Mouse (Mus musculus): ENCODE data around the gene Tmem94. TPM values are rescaled to one million over a fixed set of nuclear protein-coding genes. Genes with fewer than 3 reads are reported as not detected.
A peak's percentile ranks its signal among the peaks of the same experiment; 100 is the strongest.

Gene Tmem94
- polyA plus RNA-seq, 1 experiment from 2014 or later = 22.0 TPM

DNA sequence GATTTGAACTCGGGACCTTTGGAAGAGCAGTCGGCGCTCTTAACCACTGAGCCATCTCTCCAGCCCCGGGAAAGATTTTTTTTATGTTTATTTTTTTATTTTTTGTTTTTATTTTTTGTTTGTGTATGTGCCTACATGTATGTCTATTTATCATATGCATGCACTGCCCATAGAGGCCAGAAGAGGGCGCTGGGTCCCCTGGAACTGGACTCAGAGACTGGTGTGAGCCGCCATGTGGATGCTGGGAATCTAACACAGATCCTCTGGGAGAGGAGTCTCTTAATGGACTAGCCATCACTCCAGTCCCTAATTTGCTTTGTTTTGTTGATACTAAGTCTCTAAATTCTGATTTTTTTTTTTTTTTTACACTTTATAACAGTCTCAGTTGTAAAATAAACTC is 75.8 kb downstream of the Tmem94 start:
- no peak for ATAC-seq
- 86% methylated on average over 6 of the region's 6 CpGs for WGBS
- Histone ChIP-seq H3K4me1 (ENCODE audit: control insufficient read depth, insufficient read depth, low read depth, low read length) (no peaks in the 10 kb centered on the region), H3K27me3 (replicated peaks; ENCODE audit: control insufficient read depth, insufficient read depth, low read length) (no peaks in the 10 kb centered on the region), H3K9me3 (ENCODE audit: control insufficient read depth, low read length) (no peaks in the 10 kb centered on the region), H3K9ac (ENCODE audit: low read depth, low read length) (no peak overlapping the region), H3K4me3 (ENCODE audit: low read length) (no peak overlapping the region), H3K36me3 (ENCODE audit: control insufficient read depth, insufficient read depth, low read length) (no peaks in the 10 kb centered on the region), H3K27ac (ENCODE audit: low read depth, low read length) (no peak overlapping the region), H3K4me2 (ENCODE audit: low read length) (no peak overlapping the region)

DNA sequence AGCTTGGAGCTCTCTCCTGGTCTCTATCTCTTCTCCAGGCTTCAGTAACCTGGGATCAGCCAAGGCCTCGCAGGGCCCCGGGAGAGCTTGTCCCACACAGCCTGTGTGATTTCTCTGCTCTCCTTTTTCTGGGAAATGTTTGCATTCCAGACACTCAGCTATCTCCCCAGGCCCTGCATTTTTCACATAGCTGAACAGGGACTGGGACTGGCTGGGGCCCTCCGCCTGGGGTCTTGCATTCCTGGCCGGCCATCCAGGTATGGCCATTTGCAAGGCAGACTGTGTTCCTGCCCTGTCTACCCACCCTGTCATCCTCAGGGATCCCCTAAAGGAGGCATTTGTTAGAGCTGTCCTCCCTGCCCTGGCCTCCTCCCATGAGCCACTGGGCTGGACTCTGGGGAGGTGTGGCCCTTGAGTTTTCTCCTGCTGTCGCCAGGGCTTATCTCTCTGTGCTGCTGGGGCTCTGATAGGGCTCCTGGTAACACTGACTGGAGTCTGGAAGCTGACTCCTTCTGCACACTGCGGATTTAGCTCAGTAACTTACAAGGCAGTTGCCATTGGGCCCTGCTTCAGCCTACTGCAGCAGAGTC is 76.8 kb downstream of the Tmem94 start:
- Histone ChIP-seq H3K27ac (ENCODE audit: low read depth, low read length) (peak overlapping the region; percentile 39; the same call in 1 of the 2 replicates), H3K36me3 (ENCODE audit: control insufficient read depth, insufficient read depth, low read length) (no peaks in the 10 kb centered on the region)

DNA sequence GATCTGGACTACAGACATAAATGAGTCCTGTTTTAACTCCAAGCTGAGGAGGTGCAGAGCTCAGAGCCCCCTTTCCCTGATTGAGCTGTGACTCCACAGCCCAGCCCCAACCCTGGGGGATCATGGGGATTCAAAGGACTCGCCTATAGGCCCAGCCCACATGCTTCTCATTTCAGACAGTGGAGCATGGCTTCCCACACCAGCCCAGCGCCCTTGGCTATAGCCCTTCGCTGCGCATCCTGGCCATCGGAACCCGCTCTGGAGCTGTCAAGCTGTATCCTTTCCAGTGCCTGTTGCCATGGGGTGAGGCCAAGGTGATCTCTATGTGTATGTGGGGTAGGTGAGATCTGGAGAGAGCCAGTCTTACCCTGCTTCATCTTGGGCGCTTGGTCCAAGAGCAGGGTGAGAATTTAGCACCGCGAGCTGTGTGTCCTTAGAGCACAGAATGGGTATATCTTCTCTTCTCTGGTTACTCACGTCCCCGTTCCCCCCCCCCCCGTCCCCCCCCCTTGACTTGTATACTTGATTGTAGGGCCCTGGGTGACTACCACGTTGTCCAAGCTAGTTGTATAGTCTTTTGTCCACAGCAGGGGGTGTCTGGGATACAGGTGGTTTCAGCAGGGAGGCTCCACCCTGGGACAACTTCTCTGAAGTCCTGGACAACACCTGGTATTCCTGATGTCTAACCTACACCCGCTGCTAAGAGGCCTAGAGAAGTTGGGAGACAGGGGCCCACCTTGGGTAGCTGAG is 78.1 kb downstream of the Tmem94 start:
- H3K4me2 ChIP-seq (ENCODE audit: low read length) = no peak overlapping the region
- H3K9me3 ChIP-seq (ENCODE audit: control insufficient read depth, low read length) = no peaks in the 10 kb centered on the region
- H3K27ac ChIP-seq (ENCODE audit: low read depth, low read length) = no peak overlapping the region
- no peak overlapping the region for H3K9ac ChIP-seq (ENCODE audit: low read depth, low read length)
- no peak overlapping the region for H3K4me3 ChIP-seq (ENCODE audit: low read length)
- no peaks in the 10 kb centered on the region for H3K4me1 ChIP-seq (ENCODE audit: control insufficient read depth, insufficient read depth, low read depth, low read length)
- H3K36me3 ChIP-seq (ENCODE audit: control insufficient read depth, insufficient read depth, low read length) = no peaks in the 10 kb centered on the region
- 86% methylated on average over 11 of the region's 14 CpGs for WGBS
- ATAC-seq = no peak
- H3K27me3 ChIP-seq (replicated peaks; ENCODE audit: control insufficient read depth, insufficient read depth, low read length) = no peaks in the 10 kb centered on the region

More for the DNA sequence above, 76.8 kb downstream of the Tmem94 start:
- WGBS = 33% methylated on average over 6 of the region's 6 CpGs
- H3K4me2 ChIP-seq (ENCODE audit: low read length) = no peak overlapping the region
- H3K27me3 ChIP-seq (replicated peaks; ENCODE audit: control insufficient read depth, insufficient read depth, low read length) = no peaks in the 10 kb centered on the region
- ATAC-seq = no peak
- no peak overlapping the region for H3K4me3 ChIP-seq (ENCODE audit: low read length)
- H3K4me1 ChIP-seq (ENCODE audit: control insufficient read depth, insufficient read depth, low read depth, low read length) = no peaks in the 10 kb centered on the region
- no peaks in the 10 kb centered on the region for H3K9me3 ChIP-seq (ENCODE audit: control insufficient read depth, low read length)
- H3K9ac ChIP-seq (ENCODE audit: low read depth, low read length) = peak overlapping the region; percentile 22

DNA sequence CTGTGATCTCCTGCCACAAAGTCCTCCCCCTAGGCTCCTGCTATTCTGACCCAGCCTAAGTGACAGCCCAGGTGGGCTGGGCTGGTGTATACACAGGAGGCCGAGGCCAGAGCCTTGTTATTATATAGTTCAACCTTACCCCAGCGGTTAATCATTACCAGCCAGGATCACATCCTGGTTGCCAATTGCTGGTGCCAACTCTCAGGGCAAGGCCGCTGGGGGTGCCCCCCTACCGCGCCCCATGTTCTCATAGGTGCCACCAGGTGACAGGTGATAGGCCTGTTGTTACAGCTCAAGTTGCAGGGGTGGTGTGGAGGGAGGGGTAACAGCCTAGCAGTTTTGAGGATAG is 78.6 kb downstream of the Tmem94 start:
- no peaks in the 10 kb centered on the region for H3K36me3 ChIP-seq (ENCODE audit: control insufficient read depth, insufficient read depth, low read length)
- no peaks in the 10 kb centered on the region for H3K27me3 ChIP-seq (replicated peaks; ENCODE audit: control insufficient read depth, insufficient read depth, low read length)
- no peak overlapping the region for H3K27ac ChIP-seq (ENCODE audit: low read depth, low read length)
- H3K4me2 ChIP-seq (ENCODE audit: low read length) = no peak overlapping the region
- no peak for ATAC-seq
- H3K9me3 ChIP-seq (ENCODE audit: control insufficient read depth, low read length) = no peaks in the 10 kb centered on the region
- WGBS = 89% methylated on average over 5 of the region's 5 CpGs
- H3K4me1 ChIP-seq (ENCODE audit: control insufficient read depth, insufficient read depth, low read depth, low read length) = no peaks in the 10 kb centered on the region
- H3K4me3 ChIP-seq (ENCODE audit: low read length) = no peak overlapping the region
- no peak overlapping the region for H3K9ac ChIP-seq (ENCODE audit: low read depth, low read length)

DNA sequence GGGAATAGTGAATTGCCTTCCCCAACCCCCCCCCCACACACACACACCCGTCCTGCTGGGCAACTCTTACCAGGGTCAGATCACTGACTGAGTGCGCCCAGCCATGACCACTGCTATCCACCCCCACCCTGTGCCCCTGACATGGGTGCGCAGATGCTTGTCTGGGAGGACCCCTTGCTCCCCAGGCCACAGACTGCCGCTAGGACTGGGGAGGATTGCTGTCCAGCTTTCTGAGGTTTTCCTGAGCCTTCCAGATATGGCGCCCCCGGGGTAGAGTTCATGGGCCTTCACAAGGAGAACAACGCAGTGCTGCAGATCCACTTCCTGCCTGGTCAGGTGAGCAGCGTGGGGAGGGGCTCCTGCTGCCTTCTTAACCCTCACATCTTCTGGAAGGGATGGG is 79.0 kb downstream of the Tmem94 start:
- 75% methylated on average over 8 of the region's 8 CpGs for WGBS
- Histone ChIP-seq H3K27ac (ENCODE audit: low read depth, low read length) (no peak overlapping the region), H3K4me2 (ENCODE audit: low read length) (no peak overlapping the region), H3K9ac (ENCODE audit: low read depth, low read length) (no peak overlapping the region), H3K4me1 (ENCODE audit: control insufficient read depth, insufficient read depth, low read depth, low read length) (no peaks in the 10 kb centered on the region), H3K27me3 (replicated peaks; ENCODE audit: control insufficient read depth, insufficient read depth, low read length) (no peaks in the 10 kb centered on the region), H3K4me3 (ENCODE audit: low read length) (no peak overlapping the region), H3K36me3 (ENCODE audit: control insufficient read depth, insufficient read depth, low read length) (no peaks in the 10 kb centered on the region), H3K9me3 (ENCODE audit: control insufficient read depth, low read length) (no peaks in the 10 kb centered on the region)
- ATAC-seq = no peak

DNA sequence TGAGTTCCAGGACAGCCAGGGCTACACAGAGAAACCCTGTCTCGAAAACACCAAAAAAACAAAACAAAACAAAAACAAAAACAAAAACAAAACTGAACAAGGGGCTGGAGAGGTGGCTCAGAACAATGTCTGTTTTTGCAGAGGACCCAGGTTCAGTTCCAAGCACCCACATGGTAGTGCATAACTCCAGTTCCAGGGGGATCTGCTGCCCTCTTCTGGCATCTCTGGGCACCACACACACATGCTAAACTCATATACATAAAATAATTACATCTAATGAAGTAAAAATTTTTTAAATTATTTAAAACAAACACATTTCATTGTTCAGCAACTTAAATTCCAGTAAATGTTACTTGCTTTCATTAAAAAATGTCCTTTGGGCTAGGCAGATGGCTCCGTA is 80.6 kb downstream of the Tmem94 start:
- H3K27ac ChIP-seq (ENCODE audit: low read depth, low read length) = no peak overlapping the region
- ATAC-seq = no peak
- no peak overlapping the region for H3K4me2 ChIP-seq (ENCODE audit: low read length)

More for the DNA sequence above, 80.6 kb downstream of the Tmem94 start:
- no peak overlapping the region for H3K9ac ChIP-seq (ENCODE audit: low read depth, low read length)
- no peaks in the 10 kb centered on the region for H3K4me1 ChIP-seq (ENCODE audit: control insufficient read depth, insufficient read depth, low read depth, low read length)
- no peaks in the 10 kb centered on the region for H3K9me3 ChIP-seq (ENCODE audit: control insufficient read depth, low read length)
- H3K27me3 ChIP-seq (replicated peaks; ENCODE audit: control insufficient read depth, insufficient read depth, low read length) = no peaks in the 10 kb centered on the region
- 90% methylated on average over 2 of the region's 2 CpGs for WGBS
- H3K4me3 ChIP-seq (ENCODE audit: low read length) = no peak overlapping the region
- H3K36me3 ChIP-seq (ENCODE audit: control insufficient read depth, insufficient read depth, low read length) = no peaks in the 10 kb centered on the region

Small RNA genes lying within 50 kb of the gene (microRNA-seq; reads per million reads assigned to microRNA genes)
- gene Mir5621 = 0.83 reads per million

Other genes starting within 250 kb of the Tmem94 start
- gene Sumo2, start 229.2 kb upstream of the Tmem94 start, polyA plus RNA-seq (2015; fragmentation: Nextera tagmentation; extraction: Ambion mirVana) = 847 and 892 TPM in 2 replicates
- gene Nup85, start 201.0 kb upstream of the Tmem94 start, polyA plus RNA-seq (2015; fragmentation: Nextera tagmentation; extraction: Ambion mirVana) = 97.5 and 107 TPM in 2 replicates
- gene Mrps7, start 161.5 kb upstream of the Tmem94 start, polyA plus RNA-seq (2015; fragmentation: Nextera tagmentation; extraction: Ambion mirVana) = 79.9 and 82.2 TPM in 2 replicates
- gene Gga3, start 161.4 kb upstream of the Tmem94 start, polyA plus RNA-seq (2015; fragmentation: Nextera tagmentation; extraction: Ambion mirVana) = 35.1 and 43.7 TPM in 2 replicates
- 16.1 and 16.2 TPM in 2 replicates for gene Mif4gd, start 152.5 kb upstream of the Tmem94 start, polyA plus RNA-seq (2015; fragmentation: Nextera tagmentation; extraction: Ambion mirVana)
- gene Slc25a19, start 137.1 kb upstream of the Tmem94 start, polyA plus RNA-seq (2015; fragmentation: Nextera tagmentation; extraction: Ambion mirVana) = 42.7 and 49.9 TPM in 2 replicates
- 183 and 193 TPM in 2 replicates for gene Grb2, start 56.8 kb upstream of the Tmem94 start, polyA plus RNA-seq (2015; fragmentation: Nextera tagmentation; extraction: Ambion mirVana)
- 9.0 and 12.6 TPM in 2 replicates for gene Caskin2, start 48.2 kb downstream of the Tmem94 start, polyA plus RNA-seq (2015; fragmentation: Nextera tagmentation; extraction: Ambion mirVana)
- gene Tsen54, start 49.3 kb downstream of the Tmem94 start, polyA plus RNA-seq (2015; fragmentation: Nextera tagmentation; extraction: Ambion mirVana) = 18.7 and 23.3 TPM in 2 replicates
- gene Llgl2, start 58.6 kb downstream of the Tmem94 start, polyA plus RNA-seq (2015; fragmentation: Nextera tagmentation; extraction: Ambion mirVana) = 1.3 and 2.1 TPM in 2 replicates
- 0.16 and 0.31 TPM in 2 replicates for gene Myo15b, start 93.0 kb downstream of the Tmem94 start, polyA plus RNA-seq (2015; fragmentation: Nextera tagmentation; extraction: Ambion mirVana)
- 2.5 and 3.9 TPM in 2 replicates for gene Smim5, start 134.5 kb downstream of the Tmem94 start, polyA plus RNA-seq (2015; fragmentation: Nextera tagmentation; extraction: Ambion mirVana)
- gene Smim6, start 146.6 kb downstream of the Tmem94 start, polyA plus RNA-seq (2015; fragmentation: Nextera tagmentation; extraction: Ambion mirVana) = 0.49 and 0.58 TPM in 2 replicates
- gene Sap30bp, start 167.8 kb downstream of the Tmem94 start, polyA plus RNA-seq (2015; fragmentation: Nextera tagmentation; extraction: Ambion mirVana) = 38.4 and 45.3 TPM in 2 replicates
- 20.2 and 21.3 TPM in 2 replicates for gene Recql5, start 168.0 kb downstream of the Tmem94 start, polyA plus RNA-seq (2015; fragmentation: Nextera tagmentation; extraction: Ambion mirVana)
- gene Itgb4, start 209.3 kb downstream of the Tmem94 start, polyA plus RNA-seq (2015; fragmentation: Nextera tagmentation; extraction: Ambion mirVana) = 1.8 and 2.1 TPM in 2 replicates
- gene Galk1, start 247.3 kb downstream of the Tmem94 start, polyA plus RNA-seq (2015; fragmentation: Nextera tagmentation; extraction: Ambion mirVana) = 76.0 and 76.2 TPM in 2 replicates

Measured in hindbrain, embryonic 16.5 days (tissue).